Mouse (Mus musculus): ENCODE data around the gene Nacc2. TPM values are rescaled to one million over a fixed set of nuclear protein-coding genes. Genes with fewer than 3 reads are reported as not detected.

The Nacc2 gene
- polyA plus RNA-seq, 1 experiment from 2014 or later, result 8.2 TPM

DNA sequence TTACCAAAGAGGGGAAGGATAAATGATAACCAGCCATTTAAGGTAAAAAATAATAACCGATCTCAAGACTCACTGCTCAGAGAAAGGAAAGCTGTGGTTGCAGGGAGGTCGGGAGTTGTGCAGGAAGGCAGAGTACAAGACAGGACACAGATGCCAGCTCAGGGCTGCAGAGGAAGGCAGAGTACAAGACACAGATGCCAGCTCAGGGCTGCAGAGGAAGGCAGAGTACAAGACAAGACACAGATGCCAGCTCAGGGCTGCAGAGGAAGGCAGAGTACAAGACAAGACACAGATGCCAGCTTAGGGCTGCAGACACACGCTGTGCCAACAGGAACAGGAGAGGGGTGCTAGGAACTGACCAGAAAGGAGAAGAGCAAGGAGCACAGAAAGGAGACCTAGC is 42.2 kb downstream of the Nacc2 start:
- WGBS, result 88% methylated on average over 3 of the region's 3 CpGs
- DNase-seq, result no peak
- no peak overlapping the region for H3K9ac ChIP-seq (replicated peaks; ENCODE audit: low read length)
- no peak for ATAC-seq (ENCODE audit: low FRiP score, low TSS enrichment)
- H3K4me1 ChIP-seq (ENCODE audit: control insufficient read depth, insufficient read depth, low read length), result no peaks in the 10 kb centered on the region
- H3K36me3 ChIP-seq (ENCODE audit: control insufficient read depth, insufficient read depth, low read length), result no peaks in the 10 kb centered on the region
- no peaks in the 10 kb centered on the region for H3K27me3 ChIP-seq (ENCODE audit: control insufficient read depth, insufficient read depth, low read length)
- H3K9me3 ChIP-seq (ENCODE audit: control insufficient read depth, low read length), result no peaks in the 10 kb centered on the region
- H3K4me2 ChIP-seq (ENCODE audit: low read length), result no peak overlapping the region
- H3K27ac ChIP-seq (replicated peaks; ENCODE audit: low read depth, low read length), result no peak overlapping the region
- no peak overlapping the region for H3K4me3 ChIP-seq (replicated peaks; ENCODE audit: low read depth, low read length)

DNA sequence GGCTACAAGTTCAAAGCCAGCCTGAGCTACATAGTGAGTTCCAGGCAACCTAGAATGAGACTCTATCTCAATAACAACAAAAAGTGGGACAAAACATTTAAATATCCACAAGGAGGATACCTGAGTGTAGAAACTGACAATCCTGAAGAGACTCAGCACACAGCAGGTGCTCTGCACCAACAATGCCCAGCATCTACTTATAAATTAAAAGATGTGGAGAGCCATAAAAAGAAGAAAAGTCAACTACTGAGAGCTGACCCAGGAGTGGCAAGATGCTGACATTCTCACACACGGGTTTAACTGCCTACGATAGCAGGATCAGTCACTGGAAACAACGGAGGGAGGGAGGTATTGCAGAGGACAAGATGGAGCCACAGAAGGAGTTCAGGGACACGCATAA is 43.6 kb downstream of the Nacc2 start:
- Histone ChIP-seq H3K9ac (replicated peaks; ENCODE audit: low read length) (no peak overlapping the region), H3K4me3 (replicated peaks; ENCODE audit: low read depth, low read length) (no peak overlapping the region), H3K36me3 (ENCODE audit: control insufficient read depth, insufficient read depth, low read length) (no peaks in the 10 kb centered on the region), H3K27me3 (ENCODE audit: control insufficient read depth, insufficient read depth, low read length) (no peaks in the 10 kb centered on the region), H3K4me2 (ENCODE audit: low read length) (no peak overlapping the region), H3K9me3 (ENCODE audit: control insufficient read depth, low read length) (no peaks in the 10 kb centered on the region), H3K27ac (replicated peaks; ENCODE audit: low read depth, low read length) (no peak overlapping the region), H3K4me1 (ENCODE audit: control insufficient read depth, insufficient read depth, low read length) (no peaks in the 10 kb centered on the region)
- WGBS, result 77% methylated on average over 4 of the region's 4 CpGs
- DNase-seq, result no peak
- ATAC-seq (ENCODE audit: low FRiP score, low TSS enrichment), result no peak

DNA sequence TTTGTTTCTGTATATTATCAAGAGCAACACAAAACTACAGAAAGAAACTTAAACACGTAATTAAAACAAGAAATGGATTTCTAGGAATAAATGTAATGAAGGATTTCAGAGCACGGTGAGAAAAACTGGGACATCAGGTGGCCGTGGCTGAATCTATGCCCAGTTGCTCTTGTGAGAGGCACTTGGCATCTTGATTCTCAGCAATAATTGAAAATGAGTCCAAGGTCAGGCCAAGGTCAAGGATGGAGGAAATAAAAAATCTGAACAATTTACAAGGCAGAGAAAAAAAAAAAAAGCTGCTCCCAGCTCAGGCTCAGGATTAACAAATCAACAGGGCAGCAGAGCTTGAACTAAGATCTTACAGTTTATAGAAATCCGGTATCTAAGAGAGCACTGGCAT is 46.0 kb downstream of the Nacc2 start:
- no peak overlapping the region for H3K9ac ChIP-seq (replicated peaks; ENCODE audit: low read length)
- no peak for ATAC-seq (ENCODE audit: low FRiP score, low TSS enrichment)
- H3K4me1 ChIP-seq (ENCODE audit: control insufficient read depth, insufficient read depth, low read length), result no peaks in the 10 kb centered on the region
- no peak overlapping the region for H3K27ac ChIP-seq (replicated peaks; ENCODE audit: low read depth, low read length)
- H3K27me3 ChIP-seq (ENCODE audit: control insufficient read depth, insufficient read depth, low read length), result no peaks in the 10 kb centered on the region
- 91% methylated on average over 4 of the region's 4 CpGs for WGBS
- H3K4me3 ChIP-seq (replicated peaks; ENCODE audit: low read depth, low read length), result no peak overlapping the region
- H3K9me3 ChIP-seq (ENCODE audit: control insufficient read depth, low read length), result no peaks in the 10 kb centered on the region
- H3K4me2 ChIP-seq (ENCODE audit: low read length), result no peak overlapping the region
- no peak for DNase-seq
- no peaks in the 10 kb centered on the region for H3K36me3 ChIP-seq (ENCODE audit: control insufficient read depth, insufficient read depth, low read length)

DNA sequence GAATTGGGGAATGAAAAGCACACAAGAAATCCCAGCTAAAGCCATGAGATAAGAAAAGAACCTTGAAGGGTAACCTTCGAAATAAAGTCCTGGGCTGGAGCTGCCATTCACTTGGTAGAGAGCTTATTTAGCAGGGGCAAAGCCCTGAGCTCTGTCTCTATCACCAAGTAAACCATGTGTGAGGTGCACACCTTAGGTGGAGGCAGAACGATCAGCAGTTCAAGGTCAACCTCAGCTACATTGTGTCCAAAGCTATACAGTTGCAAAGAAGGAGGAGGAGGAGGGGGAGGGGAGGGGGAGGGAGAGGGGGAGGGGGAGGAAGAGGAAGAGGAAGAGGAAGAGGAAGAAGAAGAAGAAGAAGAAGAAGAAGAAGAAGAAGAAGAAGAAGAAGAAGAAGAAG is 46.9 kb downstream of the Nacc2 start:
- 80% methylated on average over 2 of the region's 2 CpGs for WGBS
- no peak for ATAC-seq (ENCODE audit: low FRiP score, low TSS enrichment)
- Histone ChIP-seq H3K4me2 (ENCODE audit: low read length) (no peak overlapping the region), H3K9me3 (ENCODE audit: control insufficient read depth, low read length) (no peaks in the 10 kb centered on the region), H3K27me3 (ENCODE audit: control insufficient read depth, insufficient read depth, low read length) (no peaks in the 10 kb centered on the region), H3K36me3 (ENCODE audit: control insufficient read depth, insufficient read depth, low read length) (no peaks in the 10 kb centered on the region), H3K9ac (replicated peaks; ENCODE audit: low read length) (no peak overlapping the region), H3K27ac (replicated peaks; ENCODE audit: low read depth, low read length) (no peak overlapping the region), H3K4me3 (replicated peaks; ENCODE audit: low read depth, low read length) (no peak overlapping the region), H3K4me1 (ENCODE audit: control insufficient read depth, insufficient read depth, low read length) (no peaks in the 10 kb centered on the region)
- no peak for DNase-seq

DNA sequence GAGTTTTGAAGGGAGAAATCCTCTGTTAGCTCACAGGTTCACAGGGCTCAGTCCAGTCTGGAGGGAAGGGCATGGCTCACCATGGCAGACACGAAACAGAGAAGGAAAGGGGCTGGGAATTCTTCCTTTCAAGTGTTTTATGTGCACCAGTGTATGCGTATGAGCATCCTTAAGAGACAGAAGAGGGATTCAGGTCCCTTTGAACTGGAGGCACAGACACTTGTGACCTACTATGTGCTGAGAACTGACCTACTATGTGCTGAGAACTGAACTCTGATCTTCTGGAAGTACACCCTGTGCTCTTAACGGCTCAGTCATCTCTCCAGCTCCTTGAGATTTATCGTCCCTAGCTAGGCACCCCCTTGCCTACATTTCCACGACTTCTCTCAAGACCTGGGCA is 48.5 kb downstream of the Nacc2 start:
- no peaks in the 10 kb centered on the region for H3K4me1 ChIP-seq (ENCODE audit: control insufficient read depth, insufficient read depth, low read length)
- 89% methylated on average over 5 of the region's 5 CpGs for WGBS

DNA sequence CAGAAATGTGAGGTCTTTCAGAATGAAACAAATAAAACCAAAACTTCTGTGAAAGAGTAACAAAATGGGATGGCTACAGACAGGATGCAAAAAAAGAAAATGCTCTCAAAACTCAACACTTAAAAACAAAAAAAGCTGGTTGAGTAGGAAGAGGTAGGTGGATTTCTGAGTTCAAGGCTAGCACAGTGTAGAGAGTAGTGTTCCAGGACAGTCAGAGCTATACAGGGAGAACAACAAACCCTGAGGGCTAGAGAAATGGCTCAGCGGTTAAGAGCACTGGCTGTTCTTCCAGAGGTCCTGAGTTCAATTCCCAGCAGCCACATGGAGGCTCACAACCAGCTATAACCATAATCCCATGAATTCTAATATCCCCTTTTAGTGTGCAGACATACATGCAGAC is 54.4 kb downstream of the Nacc2 start:
- ATAC-seq (ENCODE audit: low FRiP score, low TSS enrichment) (no peak), DNase-seq (no peak)
- H3K4me2 ChIP-seq (ENCODE audit: low read length), result no peak overlapping the region
- no peak overlapping the region for H3K9ac ChIP-seq (replicated peaks; ENCODE audit: low read length)
- 0 out of 2 replicates have a peak, but pooled peaks cover 13% of the 10 kb centered on the region for H3K4me1 ChIP-seq (ENCODE audit: control insufficient read depth, insufficient read depth, low read length)
- no peak overlapping the region for H3K4me3 ChIP-seq (replicated peaks; ENCODE audit: low read depth, low read length)
- WGBS, result 93% methylated on average over 1 of the region's 1 CpGs
- H3K27ac ChIP-seq (replicated peaks; ENCODE audit: low read depth, low read length), result no peak overlapping the region
- H3K9me3 ChIP-seq (ENCODE audit: control insufficient read depth, low read length), result no peaks in the 10 kb centered on the region
- no peaks in the 10 kb centered on the region for H3K36me3 ChIP-seq (ENCODE audit: control insufficient read depth, insufficient read depth, low read length)
- H3K27me3 ChIP-seq (ENCODE audit: control insufficient read depth, insufficient read depth, low read length), result no peaks in the 10 kb centered on the region

More for the DNA sequence above, 48.5 kb downstream of the Nacc2 start:
- Histone ChIP-seq H3K27ac (replicated peaks; ENCODE audit: low read depth, low read length) (no peak overlapping the region), H3K27me3 (ENCODE audit: control insufficient read depth, insufficient read depth, low read length) (no peaks in the 10 kb centered on the region), H3K36me3 (ENCODE audit: control insufficient read depth, insufficient read depth, low read length) (no peaks in the 10 kb centered on the region), H3K4me2 (ENCODE audit: low read length) (no peak overlapping the region), H3K9me3 (ENCODE audit: control insufficient read depth, low read length) (no peaks in the 10 kb centered on the region), H3K4me3 (replicated peaks; ENCODE audit: low read depth, low read length) (no peak overlapping the region), H3K9ac (replicated peaks; ENCODE audit: low read length) (no peak overlapping the region)
- DNase-seq, result no peak
- no peak for ATAC-seq (ENCODE audit: low FRiP score, low TSS enrichment)

DNA sequence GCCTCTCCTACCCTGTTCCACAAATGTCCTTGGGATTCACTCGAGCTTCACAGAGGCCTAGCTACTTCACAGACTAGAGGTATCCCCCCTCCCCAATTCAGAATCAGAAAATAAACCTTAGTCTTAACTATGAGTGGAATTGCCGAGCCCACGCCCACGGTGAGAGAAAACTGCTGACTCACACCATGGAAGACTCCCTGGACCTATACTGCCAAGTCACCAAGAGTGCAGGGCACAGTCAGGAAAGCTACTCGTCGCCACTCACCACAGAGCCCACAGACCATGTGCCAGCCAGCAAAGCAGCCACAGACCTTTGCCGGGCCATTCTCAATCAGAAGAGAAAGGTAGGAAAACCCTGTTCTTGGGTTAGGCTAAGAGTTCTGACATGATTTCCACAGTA is 54.8 kb downstream of the Nacc2 start:
- no peak overlapping the region for H3K4me3 ChIP-seq (replicated peaks; ENCODE audit: low read depth, low read length)
- H3K36me3 ChIP-seq (ENCODE audit: control insufficient read depth, insufficient read depth, low read length), result no peaks in the 10 kb centered on the region
- DNase-seq, result no peak
- no peak overlapping the region for H3K4me2 ChIP-seq (ENCODE audit: low read length)
- 77% methylated on average over 7 of the region's 7 CpGs for WGBS
- H3K9ac ChIP-seq (replicated peaks; ENCODE audit: low read length), result no peak overlapping the region
- no peak overlapping the region for H3K27ac ChIP-seq (replicated peaks; ENCODE audit: low read depth, low read length)
- 0 out of 2 replicates have a peak, but pooled peaks cover 13% of the 10 kb centered on the region for H3K4me1 ChIP-seq (ENCODE audit: control insufficient read depth, insufficient read depth, low read length)
- no peaks in the 10 kb centered on the region for H3K27me3 ChIP-seq (ENCODE audit: control insufficient read depth, insufficient read depth, low read length)
- ATAC-seq (ENCODE audit: low FRiP score, low TSS enrichment), result no peak
- no peaks in the 10 kb centered on the region for H3K9me3 ChIP-seq (ENCODE audit: control insufficient read depth, low read length)

DNA sequence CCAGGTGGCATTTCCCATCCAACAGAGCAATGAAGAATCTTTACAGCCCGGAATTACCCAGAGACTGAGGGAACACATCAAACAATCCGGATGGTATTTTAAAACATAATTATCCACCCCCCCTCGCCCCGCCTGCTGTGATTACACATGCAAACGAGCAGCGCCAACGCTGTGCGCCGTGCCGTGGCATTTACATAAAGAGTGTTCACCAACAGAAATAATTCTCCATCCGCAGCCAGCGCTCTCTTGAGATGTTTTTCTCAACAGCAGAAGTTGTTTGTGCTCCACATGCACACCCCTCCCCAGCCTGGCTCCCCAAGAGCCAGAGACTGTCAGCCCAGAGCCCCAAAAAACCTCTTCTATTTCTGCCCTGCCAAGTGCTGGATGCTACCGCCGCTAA is 56.5 kb downstream of the Nacc2 start:
- Histone ChIP-seq H3K4me1 (ENCODE audit: control insufficient read depth, insufficient read depth, low read length) (0 out of 2 replicates have a peak, but pooled peaks cover 13% of the 10 kb centered on the region), H3K27ac (replicated peaks; ENCODE audit: low read depth, low read length) (no peak overlapping the region; the same call in 1 of the 2 replicates), H3K27me3 (ENCODE audit: control insufficient read depth, insufficient read depth, low read length) (no peaks in the 10 kb centered on the region), H3K9me3 (ENCODE audit: control insufficient read depth, low read length) (no peaks in the 10 kb centered on the region), H3K4me3 (replicated peaks; ENCODE audit: low read depth, low read length) (no peak overlapping the region), H3K36me3 (ENCODE audit: control insufficient read depth, insufficient read depth, low read length) (no peaks in the 10 kb centered on the region), H3K9ac (replicated peaks; ENCODE audit: low read length) (no peak overlapping the region), H3K4me2 (ENCODE audit: low read length) (no peak overlapping the region)
- ATAC-seq (ENCODE audit: low FRiP score, low TSS enrichment), result no peak
- DNase-seq, result peak; percentile 65
- 58% methylated on average over 14 of the region's 14 CpGs for WGBS

DNA sequence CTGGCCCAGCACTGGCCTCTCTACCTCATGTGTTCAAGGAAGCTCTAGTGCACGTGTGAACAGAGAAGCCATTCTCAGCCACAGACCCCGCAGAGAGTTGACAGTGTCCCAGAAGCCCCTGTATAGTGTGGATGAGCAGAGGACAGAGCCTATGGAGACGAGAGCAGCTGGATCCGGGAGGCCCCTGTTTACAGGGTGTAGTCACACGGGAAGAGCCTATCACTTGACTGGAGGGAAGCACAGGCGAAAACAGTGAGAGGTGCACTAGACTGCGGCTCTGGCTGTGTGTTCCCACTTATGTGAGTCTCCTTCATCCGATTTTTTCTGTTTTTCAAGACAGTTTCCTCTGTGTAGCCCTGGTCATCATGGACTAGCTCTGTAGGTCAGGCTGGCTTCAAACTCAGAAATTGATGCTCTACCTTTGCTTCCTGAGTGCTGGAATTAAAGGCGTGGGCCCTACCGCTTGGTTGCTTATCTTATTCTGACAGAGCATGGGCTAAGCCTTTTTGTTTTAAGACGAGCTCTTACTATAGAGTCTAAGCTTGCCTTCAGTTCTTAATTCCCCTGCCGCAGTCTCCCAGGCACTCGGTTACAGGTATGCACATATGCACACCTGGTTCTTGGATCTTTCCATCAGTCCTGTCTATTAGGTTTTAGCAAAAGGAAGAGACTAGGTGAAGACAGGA is 60.1 kb downstream of the Nacc2 start:
- WGBS, result 78% methylated on average over 13 of the region's 13 CpGs
- Histone ChIP-seq H3K27ac (replicated peaks; ENCODE audit: low read depth, low read length) (no peak overlapping the region), H3K36me3 (ENCODE audit: control insufficient read depth, insufficient read depth, low read length) (peaks cover 6% of the 10 kb centered on the region; the same call in 1 of the 2 replicates), H3K9me3 (ENCODE audit: control insufficient read depth, low read length) (no peaks in the 10 kb centered on the region), H3K4me3 (replicated peaks; ENCODE audit: low read depth, low read length) (no peak overlapping the region), H3K4me1 (ENCODE audit: control insufficient read depth, insufficient read depth, low read length) (0 out of 2 replicates have a peak, but pooled peaks cover 13% of the 10 kb centered on the region), H3K4me2 (ENCODE audit: low read length) (no peak overlapping the region), H3K27me3 (ENCODE audit: control insufficient read depth, insufficient read depth, low read length) (no peaks in the 10 kb centered on the region), H3K9ac (replicated peaks; ENCODE audit: low read length) (no peak overlapping the region)
- no peak for DNase-seq
- ATAC-seq (ENCODE audit: low FRiP score, low TSS enrichment), result no peak
